Mouse (Mus musculus) cortical plate, adult 2 months (tissue): ENCODE measurements around the gene Cd300lf.

Experiments used
- CTCF ChIP-seq: fragments of 200-500 bp; IDR thresholded peaks from 2 replicates; pipeline ENCODE4 v1.5.1; 2011; ENCODE audit warnings: mild to moderate bottlenecking, control low read depth, low read length; ENCODE audit not compliant: insufficient read depth; ENCODE audit errors: extremely low read depth
- POLR2A ChIP-seq: fragments of 200-500 bp; IDR thresholded peaks from 2 replicates; pipeline ENCODE4 v1.6.1; 2011; ENCODE audit warnings: mild to moderate bottlenecking, low read length, control low read depth; ENCODE audit not compliant: insufficient read depth; ENCODE audit errors: extremely low read depth

DNA sequence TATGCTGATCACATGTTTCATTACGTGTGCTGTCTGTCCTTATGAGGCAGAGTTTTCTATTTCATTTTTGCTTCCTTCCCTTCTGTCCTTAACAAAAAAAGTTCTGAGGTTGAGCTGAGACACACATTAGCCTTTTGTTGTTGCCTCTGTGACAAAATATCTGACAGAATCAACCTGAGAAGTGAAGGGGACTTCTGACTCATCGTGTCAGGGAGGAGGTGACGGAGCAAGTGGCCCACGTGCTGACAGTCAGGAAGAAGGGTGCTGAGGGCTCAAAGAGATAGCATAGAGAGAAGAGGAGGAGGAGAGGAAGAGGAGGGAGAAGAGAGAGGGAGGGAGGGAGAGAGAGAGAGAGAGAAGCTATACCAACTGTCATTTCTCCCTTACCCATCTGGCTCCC is 5.3 kb downstream of the Cd300lf start:
- no peak for TF ChIP-seq CTCF
- TF ChIP-seq POLR2A = no peak
